Mouse (Mus musculus) neural tube, embryonic 14.5 days (tissue): ENCODE measurements around the gene Brd2. TPM values are rescaled to one million over a fixed set of nuclear protein-coding genes. Genes with fewer than 3 reads are reported as not detected.

Experiments
- polyA plus RNA-seq: library from polyadenylated mRNA; unstranded; fragments of >200 nt; fragmentation: Nextera tagmentation; extraction: Ambion mirVana; gene quantifications from 2 replicates; pipeline ENCODE4 v1.2.1, GENCODE M21; 2014

Brd2 gene
- polyA plus RNA-seq, 1 experiment from 2014 or later = 160 TPM

Other genes with a start within 250 kb of the Brd2 start
- not detected in 2 replicates for gene Gm7029, start 248.8 kb downstream of the Brd2 start, polyA plus RNA-seq
- 1.1 and 1.6 TPM in 2 replicates for gene Kifc1, start 232.0 kb downstream of the Brd2 start, polyA plus RNA-seq
- gene Platr17, start 217.5 kb downstream of the Brd2 start, polyA plus RNA-seq = 0.70 and 0.79 TPM in 2 replicates
- gene Daxx, start 213.2 kb downstream of the Brd2 start, polyA plus RNA-seq = 46.0 and 54.1 TPM in 2 replicates
- 35.7 and 36.2 TPM in 2 replicates for gene Tapbp, start 206.7 kb downstream of the Brd2 start, polyA plus RNA-seq
- 6.5 and 8.9 TPM in 2 replicates for gene Zbtb22, start 206.7 kb downstream of the Brd2 start, polyA plus RNA-seq
- gene Rgl2, start 193.1 kb downstream of the Brd2 start, polyA plus RNA-seq = 48.8 and 51.3 TPM in 2 replicates
- gene Pfdn6, start 182.3 kb downstream of the Brd2 start, polyA plus RNA-seq = 168 TPM in 2 replicates
- gene Wdr46, start 182.0 kb downstream of the Brd2 start, polyA plus RNA-seq = 18.9 TPM in 2 replicates
- 6.2 and 8.9 TPM in 2 replicates for gene B3galt4, start 171.1 kb downstream of the Brd2 start, polyA plus RNA-seq
- gene Vps52, start 166.8 kb downstream of the Brd2 start, polyA plus RNA-seq = 57.9 and 59.9 TPM in 2 replicates
- gene Rps18, start 166.6 kb downstream of the Brd2 start, polyA plus RNA-seq = 825 and 874 TPM in 2 replicates
- 8.6 and 10.9 TPM in 2 replicates for gene H2-K1, start 122.3 kb downstream of the Brd2 start, polyA plus RNA-seq
- gene Ring1, start 98.0 kb downstream of the Brd2 start, polyA plus RNA-seq = 5.6 and 7.3 TPM in 2 replicates
- 70.1 and 72.1 TPM in 2 replicates for gene H2-Ke6, start 94.6 kb downstream of the Brd2 start, polyA plus RNA-seq
- gene Slc39a7, start 91.0 kb downstream of the Brd2 start, polyA plus RNA-seq = 77.9 and 90.8 TPM in 2 replicates
- 29.1 and 30.8 TPM in 2 replicates for gene Rxrb, start 90.8 kb downstream of the Brd2 start, polyA plus RNA-seq
- gene Col11a2, start 83.2 kb downstream of the Brd2 start, polyA plus RNA-seq = 3.6 and 4.5 TPM in 2 replicates
- gene H2-Oa, start 30.3 kb downstream of the Brd2 start, polyA plus RNA-seq = not detected in 2 replicates
- gene H2-DMa, start 3.1 kb downstream of the Brd2 start, polyA plus RNA-seq = 19.1 and 20.7 TPM in 2 replicates
- 0.16 and 0.18 TPM in 2 replicates for gene H2-DMb2, start 20.7 kb upstream of the Brd2 start, polyA plus RNA-seq
- gene H2-DMb1, start 30.4 kb upstream of the Brd2 start, polyA plus RNA-seq = 0.33 and 0.43 TPM in 2 replicates
- gene Tap1, start 64.9 kb upstream of the Brd2 start, polyA plus RNA-seq = 0.68 and 2.0 TPM in 2 replicates
- gene Psmb9, start 65.1 kb upstream of the Brd2 start, polyA plus RNA-seq = 0.63 and 1.3 TPM in 2 replicates
- 0.76 and 3.5 TPM in 2 replicates for gene Psmb8, start 75.1 kb upstream of the Brd2 start, polyA plus RNA-seq
- 0.70 and 0.90 TPM in 2 replicates for gene Tap2, start 80.9 kb upstream of the Brd2 start, polyA plus RNA-seq
- not detected in 2 replicates for gene H2-Ob, start 116.3 kb upstream of the Brd2 start, polyA plus RNA-seq
- 1.1 and 1.7 TPM in 2 replicates for gene H2-Ab1, start 135.1 kb upstream of the Brd2 start, polyA plus RNA-seq
- gene H2-Aa, start 165.2 kb upstream of the Brd2 start, polyA plus RNA-seq = 0.24 TPM in 1 of 2 replicates, not detected in the other
- 3.5 and 4.0 TPM in 2 replicates for gene H2-Eb1, start 183.2 kb upstream of the Brd2 start, polyA plus RNA-seq
- gene H2-Eb2, start 203.0 kb upstream of the Brd2 start, polyA plus RNA-seq = 0.15 and 0.17 TPM in 2 replicates
- not detected in 2 replicates for gene Btnl2, start 232.2 kb upstream of the Brd2 start, polyA plus RNA-seq